Mouse (Mus musculus) stomach, embryonic 15.5 days (tissue): ENCODE measurements at regions not wholly inside any gene's neighbourhood (a gene's known extent, or its start where the extent isn't known, plus 50 kb on each side); places are given as distances from the start of the nearest gene placed in this dataset.

ENCODE experiments used
- ATAC-seq: fragments of 200-750 bp; cut with Nextera tagmentation; 2 replicates; pipeline ENCODE4 v1.8.0; 2017; ENCODE audit warnings: low read depth, moderate number of reproducible peaks, moderate TSS enrichment; ENCODE audit not compliant: insufficient read depth, low FRiP score
- H3K27ac ChIP-seq: fragments of 300-500 bp; sonication (generic); 2 replicates; pipeline ENCODE4 v1.5.1; 2015; ENCODE audit warnings: mild to moderate bottlenecking, inconsistent platforms
- H3K27me3 ChIP-seq: fragments of 300-500 bp; sonication (generic); replicated peaks from 2 replicates; pipeline ENCODE4 v1.6.1; 2015; ENCODE audit warnings: inconsistent platforms
- H3K36me3 ChIP-seq: fragments of 300-500 bp; sonication (generic); 2 replicates; pipeline ENCODE4 v1.6.1; 2015; ENCODE audit warnings: inconsistent platforms
- H3K4me1 ChIP-seq: fragments of 300-500 bp; sonication (generic); 2 replicates; pipeline ENCODE4 v1.6.1; 2015; ENCODE audit warnings: inconsistent platforms
- H3K4me2 ChIP-seq: fragments of 300-500 bp; sonication (generic); 2 replicates; pipeline ENCODE4 v1.6.1; 2015; ENCODE audit warnings: mild to moderate bottlenecking, inconsistent platforms
- H3K4me3 ChIP-seq: fragments of 300-500 bp; sonication (generic); replicated peaks from 2 replicates; pipeline ENCODE4 v1.5.1; 2015; ENCODE audit warnings: inconsistent platforms
- H3K9ac ChIP-seq: fragments of 300-500 bp; sonication (generic); 2 replicates; pipeline ENCODE4 v1.6.1; 2015; ENCODE audit warnings: inconsistent platforms
- H3K9me3 ChIP-seq: fragments of 300-500 bp; sonication (generic); 2 replicates; pipeline ENCODE4 v1.6.1; 2016; ENCODE audit warnings: inconsistent platforms
- WGBS: fragments of 180-500 bp; shearing (Covaris S2); methylation state at CpG from one replicate; pipeline ENCODE4 v1.1.7; 2015; 5-methylcytosine and 5-hydroxymethylcytosine counted together

DNA sequence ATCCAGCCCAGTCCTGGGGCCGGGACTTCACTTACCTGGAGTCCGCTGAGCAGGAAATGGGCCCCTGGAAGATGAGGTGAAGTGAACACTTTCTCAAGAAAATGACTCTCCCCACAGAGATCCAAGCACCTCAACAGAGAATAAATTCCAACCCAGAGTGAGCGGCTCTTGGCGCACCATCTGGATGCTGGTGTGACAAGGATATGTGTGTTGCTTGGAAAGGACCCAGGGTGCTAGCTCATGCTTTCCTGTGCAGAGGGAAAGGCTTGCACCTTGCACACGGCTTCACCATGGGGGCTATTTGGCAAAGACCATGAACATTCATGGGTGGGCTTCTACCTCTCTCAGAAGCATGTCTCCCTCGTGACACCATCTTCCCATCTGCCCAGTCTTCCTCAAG lies 151.7 kb downstream of the Zfp36l1 start:
- no peak overlapping the region for H3K9ac ChIP-seq
- no peaks in the 10 kb centered on the region for H3K36me3 ChIP-seq
- H3K27ac ChIP-seq = no peak overlapping the region
- H3K4me2 ChIP-seq = no peak overlapping the region
- no peak overlapping the region for H3K4me3 ChIP-seq
- H3K4me1 ChIP-seq = peaks cover 20% of the 10 kb centered on the region
- H3K27me3 ChIP-seq = no peaks in the 10 kb centered on the region
- H3K9me3 ChIP-seq = no peaks in the 10 kb centered on the region
- ATAC-seq = no peak
- WGBS = 89% methylated on average over 6 of the region's 6 CpGs

- 69% methylated on average over 4 of the region's 4 CpGs for WGBS
- H3K27ac ChIP-seq = no peak overlapping the region
- H3K4me3 ChIP-seq = no peak overlapping the region
- no peaks in the 10 kb centered on the region for H3K9me3 ChIP-seq
- no peak overlapping the region for H3K9ac ChIP-seq
- no peaks in the 10 kb centered on the region for H3K36me3 ChIP-seq
- H3K27me3 ChIP-seq = no peaks in the 10 kb centered on the region
- peaks cover 14% of the 10 kb centered on the region for H3K4me1 ChIP-seq
- no peak for ATAC-seq
- H3K4me2 ChIP-seq = no peak overlapping the region
Observed at GRCm38 (mm10) chr12:79960446-79960845, 152.4 kb downstream of the Zfp36l1 start.

DNA sequence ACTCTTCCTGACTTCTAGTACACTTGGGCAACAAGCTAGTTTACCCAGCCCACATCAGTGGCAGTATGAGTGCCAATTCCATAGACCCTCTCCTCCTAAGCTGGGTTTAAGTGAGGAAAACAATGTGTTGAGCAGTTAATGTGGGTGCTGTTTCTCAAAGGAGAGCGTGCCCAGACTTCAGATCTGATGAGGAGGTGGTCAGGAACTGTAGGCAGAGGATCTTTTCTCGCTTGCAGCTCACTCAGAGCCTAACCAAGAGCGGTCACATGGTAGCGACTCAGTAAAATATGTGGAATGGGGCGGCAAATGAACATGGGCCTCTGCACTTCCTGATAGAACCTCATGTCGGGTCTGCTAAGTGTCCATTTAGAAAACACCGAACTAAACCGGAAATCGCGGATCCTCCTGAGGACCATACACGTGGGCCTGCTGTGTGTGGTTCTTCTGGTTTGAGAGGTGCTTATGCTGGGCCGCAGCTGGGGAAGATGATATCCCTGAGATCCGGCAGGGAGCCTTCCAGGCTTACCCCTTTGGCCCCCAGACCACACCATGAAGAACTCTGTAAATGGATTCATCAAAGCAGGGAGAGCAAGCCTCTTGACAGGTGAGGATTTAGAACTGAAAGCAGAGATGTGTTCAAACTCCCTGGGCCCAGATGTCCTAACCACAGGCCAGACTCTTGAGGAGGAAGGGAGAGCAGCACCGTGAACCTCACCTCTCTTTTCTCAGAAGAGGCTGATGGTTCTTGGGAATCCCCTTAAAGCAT lies 153.1 kb downstream of the Zfp36l1 start:
- ATAC-seq = no peak
- H3K9me3 ChIP-seq = no peaks in the 10 kb centered on the region
- no peaks in the 10 kb centered on the region for H3K36me3 ChIP-seq
- no peak overlapping the region for H3K4me3 ChIP-seq
- no peak overlapping the region for H3K4me2 ChIP-seq
- 80% methylated on average over 14 of the region's 14 CpGs for WGBS
- H3K27ac ChIP-seq = no peak overlapping the region
- peaks cover 6% of the 10 kb centered on the region; the same call in 1 of the 2 replicates for H3K4me1 ChIP-seq
- no peak overlapping the region for H3K9ac ChIP-seq
- H3K27me3 ChIP-seq = no peaks in the 10 kb centered on the region

DNA sequence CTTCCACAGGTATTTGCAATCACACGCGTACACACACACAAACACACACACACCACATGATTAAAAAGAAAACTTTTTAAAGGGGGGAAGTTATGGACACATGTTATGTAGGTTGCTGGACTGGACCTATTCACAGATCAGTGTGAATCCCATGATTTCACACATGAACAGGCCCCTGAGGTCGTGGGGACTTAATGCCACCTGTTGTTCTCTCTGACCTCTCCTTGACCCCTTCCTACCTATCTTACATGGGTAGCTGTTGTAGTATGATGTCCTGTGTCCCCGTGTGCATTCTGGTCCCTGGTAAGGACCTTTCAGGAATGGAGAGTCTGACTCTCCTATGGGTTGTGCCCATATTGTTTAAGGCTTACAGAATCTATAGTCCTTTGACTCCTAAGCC lies 155.6 kb downstream of the Zfp36l1 start:
- H3K4me1 ChIP-seq = no peaks in the 10 kb centered on the region
- H3K9ac ChIP-seq = no peak overlapping the region
- H3K4me3 ChIP-seq = no peak overlapping the region
- H3K27me3 ChIP-seq = no peaks in the 10 kb centered on the region
- H3K27ac ChIP-seq = no peak overlapping the region
- no peaks in the 10 kb centered on the region for H3K36me3 ChIP-seq
- WGBS = 77% methylated on average over 4 of the region's 4 CpGs
- H3K9me3 ChIP-seq = no peaks in the 10 kb centered on the region
- H3K4me2 ChIP-seq = no peak overlapping the region
- no peak for ATAC-seq

DNA sequence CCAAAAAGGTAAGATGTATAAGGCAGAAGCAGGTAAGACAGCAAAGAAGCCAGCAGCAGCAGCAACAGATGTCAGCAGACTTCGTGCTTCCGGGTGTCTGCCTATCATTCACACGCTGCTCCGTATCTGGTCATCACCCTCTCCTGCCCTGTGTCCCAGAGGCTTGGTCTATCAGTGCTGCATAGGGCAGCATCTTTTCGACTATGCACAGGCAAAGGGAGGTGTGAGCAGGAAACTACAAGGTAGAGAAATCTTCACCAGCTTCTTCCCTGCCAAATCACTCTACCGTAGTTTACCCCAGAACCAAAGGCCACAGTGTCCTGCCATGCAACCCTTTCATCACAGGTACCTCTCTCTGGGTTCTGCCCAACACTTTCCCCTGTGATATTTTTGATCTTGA lies 156.5 kb downstream of the Zfp36l1 start:
- no peak for ATAC-seq
- 87% methylated on average over 6 of the region's 6 CpGs for WGBS
- H3K9ac ChIP-seq = no peak overlapping the region
- H3K36me3 ChIP-seq = no peaks in the 10 kb centered on the region
- no peaks in the 10 kb centered on the region for H3K4me1 ChIP-seq
- H3K27ac ChIP-seq = no peak overlapping the region
- no peaks in the 10 kb centered on the region for H3K9me3 ChIP-seq
- no peak overlapping the region for H3K4me3 ChIP-seq
- H3K27me3 ChIP-seq = no peaks in the 10 kb centered on the region
- no peak overlapping the region for H3K4me2 ChIP-seq

- no peak overlapping the region for H3K4me2 ChIP-seq
- no peaks in the 10 kb centered on the region for H3K36me3 ChIP-seq
- WGBS = 85% methylated on average over 2 of the region's 2 CpGs
- H3K9me3 ChIP-seq = no peaks in the 10 kb centered on the region
- no peaks in the 10 kb centered on the region for H3K27me3 ChIP-seq
- no peak overlapping the region for H3K4me3 ChIP-seq
- no peak for ATAC-seq
- H3K9ac ChIP-seq = no peak overlapping the region
- H3K4me1 ChIP-seq = 0 out of 2 replicates have a peak, but pooled peaks cover 3% of the 10 kb centered on the region
- no peak overlapping the region for H3K27ac ChIP-seq
Observed at GRCm38 (mm10) chr12:79955501-79955900, 157.3 kb downstream of the Zfp36l1 start.

- Histone ChIP-seq H3K9me3 (no peaks in the 10 kb centered on the region), H3K4me2 (no peak overlapping the region), H3K27ac (no peak overlapping the region), H3K4me3 (no peak overlapping the region), H3K4me1 (peaks cover 28% of the 10 kb centered on the region), H3K36me3 (no peaks in the 10 kb centered on the region), H3K9ac (no peak overlapping the region), H3K27me3 (no peaks in the 10 kb centered on the region)
- no peak for ATAC-seq
- 84% methylated on average over 7 of the region's 7 CpGs for WGBS
Observed at GRCm38 (mm10) chr12:79950579-79951112, 162.2 kb downstream of the Zfp36l1 start.

DNA sequence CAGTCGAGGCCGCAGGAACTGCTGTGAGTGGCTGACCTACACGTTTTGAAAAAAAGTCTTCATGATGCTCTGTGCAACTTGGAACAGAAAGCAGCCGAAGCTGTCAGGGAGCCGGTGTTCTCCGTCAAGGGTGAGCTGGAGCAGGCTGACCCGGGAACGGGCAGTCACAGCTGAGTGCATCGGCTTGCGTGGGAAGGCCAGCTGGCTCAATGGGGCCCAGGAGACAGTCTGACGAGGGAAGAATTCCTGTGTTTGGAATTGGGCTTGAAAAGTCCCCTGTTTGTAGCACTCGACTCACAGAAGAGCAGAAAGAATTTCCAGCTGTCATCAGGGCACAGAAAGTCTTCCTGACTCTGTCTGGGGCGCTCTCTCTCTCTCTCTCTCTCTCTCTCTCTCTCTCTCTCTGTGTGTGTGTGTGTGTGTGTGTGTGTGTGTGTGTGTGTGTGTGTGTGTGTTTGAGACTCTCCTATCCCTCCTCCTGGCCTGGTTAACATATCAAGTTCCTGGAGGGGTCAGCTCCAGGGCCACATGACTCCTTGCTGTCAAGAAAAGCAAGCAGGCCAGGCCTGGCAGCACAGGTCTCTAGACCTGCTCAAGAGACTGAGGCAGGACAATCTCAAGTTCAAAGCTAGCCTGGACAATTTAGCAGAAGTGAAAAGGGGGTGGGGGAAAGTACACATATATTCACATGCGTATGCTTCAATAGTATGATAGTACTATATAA lies 163.6 kb downstream of the Zfp36l1 start:
- no peaks in the 10 kb centered on the region for H3K36me3 ChIP-seq
- H3K27me3 ChIP-seq = no peaks in the 10 kb centered on the region
- ATAC-seq = peak; percentile 65
- no peak overlapping the region for H3K4me2 ChIP-seq
- H3K4me3 ChIP-seq = no peak overlapping the region
- WGBS = 32% methylated on average over 14 of the region's 14 CpGs
- H3K4me1 ChIP-seq = peaks cover 42% of the 10 kb centered on the region
- H3K9ac ChIP-seq = no peak overlapping the region
- H3K27ac ChIP-seq = peak overlapping the region; percentile 92
- no peaks in the 10 kb centered on the region for H3K9me3 ChIP-seq

DNA sequence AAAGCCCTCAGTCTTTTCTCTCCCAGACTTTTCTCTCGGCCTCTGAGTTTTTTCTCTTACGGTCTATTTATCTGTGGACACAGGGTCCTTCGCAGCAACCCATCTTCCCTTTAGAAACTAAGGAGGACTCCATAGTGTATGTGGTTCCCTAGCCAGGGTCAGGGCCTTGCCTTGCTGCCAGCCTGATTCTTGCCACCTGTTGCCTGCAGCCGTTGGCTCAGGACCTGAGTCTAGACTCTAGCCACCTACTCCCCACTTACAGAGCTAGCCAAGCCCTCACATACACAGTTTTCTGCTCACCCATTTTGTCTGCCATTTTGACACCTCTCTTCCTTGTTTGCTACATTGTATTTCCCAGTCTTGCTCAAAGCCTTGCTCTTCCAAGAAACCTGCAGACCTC lies 165.2 kb downstream of the Zfp36l1 start:
- peaks cover 56% of the 10 kb centered on the region for H3K4me1 ChIP-seq

DNA sequence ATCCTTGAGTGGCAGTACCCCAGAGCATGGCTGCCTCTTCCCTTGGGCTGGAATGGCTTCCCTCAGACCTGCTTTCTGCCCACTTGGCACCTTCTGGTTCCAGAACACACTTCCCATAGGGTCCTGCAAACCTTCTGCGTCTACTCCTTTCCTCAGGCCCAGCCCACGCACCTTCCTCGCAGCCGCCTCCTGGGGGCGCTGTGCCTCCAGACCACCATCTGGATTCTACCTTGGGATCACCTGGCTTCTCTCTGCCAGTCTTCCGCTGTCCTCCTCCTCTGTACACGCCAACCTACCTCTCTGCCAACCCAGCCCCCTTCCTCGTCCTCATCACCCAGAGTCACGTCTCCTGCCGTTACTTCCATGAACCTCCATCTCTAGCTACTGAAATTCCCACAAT lies 166.0 kb downstream of the Zfp36l1 start:
- peaks cover 61% of the 10 kb centered on the region for H3K4me1 ChIP-seq
- H3K27me3 ChIP-seq = no peaks in the 10 kb centered on the region
- no peak overlapping the region; the same call in 1 of the 2 replicates for H3K27ac ChIP-seq
- no peak overlapping the region for H3K9ac ChIP-seq
- WGBS = 86% methylated on average over 10 of the region's 10 CpGs
- H3K9me3 ChIP-seq = no peaks in the 10 kb centered on the region
- no peak overlapping the region for H3K4me2 ChIP-seq
- ATAC-seq = no peak
- H3K36me3 ChIP-seq = no peaks in the 10 kb centered on the region
- no peak overlapping the region for H3K4me3 ChIP-seq

More for the DNA sequence above, 165.2 kb downstream of the Zfp36l1 start:
- no peak overlapping the region for H3K4me2 ChIP-seq
- no peak for ATAC-seq
- H3K36me3 ChIP-seq = no peaks in the 10 kb centered on the region
- no peak overlapping the region for H3K4me3 ChIP-seq
- whole genome bisulfite sequencing = 74% methylated on average over 4 of the region's 4 CpGs
- no peaks in the 10 kb centered on the region for H3K27me3 ChIP-seq
- peak overlapping the region; percentile 92 for H3K27ac ChIP-seq
- H3K9ac ChIP-seq = no peak overlapping the region
- no peaks in the 10 kb centered on the region for H3K9me3 ChIP-seq

GRCm38 (mm10) chr12:79945899-79946298 lies 166.9 kb downstream of the Zfp36l1 start:
- H3K9ac ChIP-seq = no peak overlapping the region
- WGBS = 85% methylated on average over 4 of the region's 4 CpGs

More at GRCm38 (mm10) chr12:79945899-79946298, 166.9 kb downstream of the Zfp36l1 start:
- ATAC-seq = no peak
- Histone ChIP-seq H3K4me2 (no peak overlapping the region), H3K4me1 (peaks cover 61% of the 10 kb centered on the region), H3K27me3 (no peaks in the 10 kb centered on the region), H3K27ac (peak overlapping the region; percentile 94), H3K9me3 (no peaks in the 10 kb centered on the region), H3K36me3 (no peaks in the 10 kb centered on the region), H3K4me3 (no peak overlapping the region)
